Mouse (Mus musculus): ENCODE results near the gene Svop.

- no peak for TF ChIP-seq CTCF (conservative IDR thresholded peaks at IDR 0.05 in 1 of 2, IDR thresholded peaks at IDR 0.05 in 1 of 2; ENCODE audit: low read depth in 2 of 2, low read length in 2 of 2)
- TF ChIP-seq GABPA (IDR thresholded peaks at IDR 0.05; ENCODE audit: insufficient replicate concordance, low read depth, low read length): no peak
- no peak for TF ChIP-seq HCFC1 (IDR thresholded peaks at IDR 0.05; ENCODE audit: low read depth, low read length)
- no peak for TF ChIP-seq EP300 (IDR thresholded peaks at IDR 0.05; ENCODE audit: low read length)
- no peak for TF ChIP-seq POLR2A (IDR thresholded peaks at IDR 0.05; ENCODE audit: low read depth, low read length)
These were observed 67.0 kb downstream of the Svop start for GRCm38 (mm10) chr5:114024390-114024789.
